Mouse (Mus musculus) layer of hippocampus, adult 6 months (tissue): ENCODE data around the gene Trim3. TPM values are rescaled to one million over a fixed set of nuclear protein-coding genes. Genes with fewer than 3 reads are reported as not detected.

Experiments
- long read RNA-seq, 2 experiments: library from polyadenylated mRNA; unstranded; transcript quantifications; one replicate each; pipeline ENCODE4 v2.0.0; 2019 to 2020
- polyA plus RNA-seq: library from polyadenylated mRNA; unstranded; fragments of <200 nt; fragmentation: Nextera tagmentation; gene quantifications from 2 replicates; pipeline ENCODE4 v1.2.3, GENCODE M21; 2021

Trim3 gene
- polyA plus RNA-seq = 32.0 and 36.8 TPM in 2 replicates
- long read RNA-seq, experiment 1, transcript Trim3-201 (12 exons, 3,016 nt) = minor isoform, 6 of 63 reads
- long read RNA-seq, experiment 1, transcript Trim3-202 (12 exons, 2,841 nt) = major isoform, 25 of 63 reads
- long read RNA-seq, experiment 1, partial matches to known transcripts = 25 of 63 reads
- long read RNA-seq, experiment 1, other reads (novel, unspliced or antisense) = 5 of 63 reads
- long read RNA-seq, experiment 2, transcript Trim3-201 (12 exons, 3,016 nt) = minor isoform, 35 of 269 reads
- long read RNA-seq, experiment 2, transcript Trim3-205 (12 exons, 2,972 nt) = minor isoform, 19 of 269 reads
- long read RNA-seq, experiment 2, transcript Trim3-202 (12 exons, 2,841 nt) = major isoform, 127 of 269 reads
- long read RNA-seq, experiment 2, partial matches to known transcripts = 39 of 269 reads
- long read RNA-seq, experiment 2, other reads (novel, unspliced or antisense) = 48 of 269 reads

GRCm38 (mm10) chr7:105633127-105633800 is at the start of gene Trim3:
Gene Trim3 (minus strand): TSS chr7:105633571.

GRCm38 (mm10) chr7:105650639-105651435 is 17.5 kb upstream of the Trim3 start, which contains the start of gene Dnhd1:
Gene Dnhd1 (plus strand): TSS chr7:105650827.

GRCm38 (mm10) chr7:105640233-105640893 is 7.0 kb upstream of the Trim3 start, which contains the start of the genes Arfip2 and Gm45799:
Gene Arfip2 (minus strand): TSS chr7:105640416.
Gene Gm45799 (plus strand): TSS chr7:105640552.

GRCm38 (mm10) chr7:105639756-105640155 is 6.4 kb upstream of the Trim3 start, which contains the start of gene Timm10b:
Gene Timm10b (plus strand): TSS chr7:105640056.

GRCm38 (mm10) chr7:105581094-105581703 is 52.2 kb downstream of the Trim3 start, which contains the start of gene Apbb1:
Gene Apbb1 (minus strand): TSS chr7:105581653.

Other genes with a start within 250 kb of the Trim3 start
- gene Fam160a2, start 233.5 kb downstream of the Trim3 start, polyA plus RNA-seq = 31.5 and 42.0 TPM in 2 replicates
- gene Cnga4, start 229.0 kb downstream of the Trim3 start, polyA plus RNA-seq = 0.14 and 0.24 TPM in 2 replicates
- 7.3 and 7.7 TPM in 2 replicates for gene Cckbr, start 207.8 kb downstream of the Trim3 start, polyA plus RNA-seq
- 29.9 and 31.8 TPM in 2 replicates for gene Cavin3, start 151.3 kb downstream of the Trim3 start, polyA plus RNA-seq
- 93.9 and 95.7 TPM in 2 replicates for gene Smpd1, start 79.2 kb downstream of the Trim3 start, polyA plus RNA-seq
- 408 and 453 TPM in 2 replicates for gene Apbb1, start 51.9 kb downstream of the Trim3 start, polyA plus RNA-seq
- gene Hpx, start 33.4 kb downstream of the Trim3 start, polyA plus RNA-seq = 0.72 and 0.77 TPM in 2 replicates
- gene Timm10b, start 6.5 kb upstream of the Trim3 start, polyA plus RNA-seq = 184 and 197 TPM in 2 replicates
- gene Arfip2, start 6.8 kb upstream of the Trim3 start, polyA plus RNA-seq = 41.3 and 47.5 TPM in 2 replicates
- gene Gm45799, start 7.0 kb upstream of the Trim3 start, polyA plus RNA-seq = 12.7 and 32.7 TPM in 2 replicates
- 0.01 and 0.04 TPM in 2 replicates for gene Dnhd1, start 17.3 kb upstream of the Trim3 start, polyA plus RNA-seq
- gene Ilk, start 103.0 kb upstream of the Trim3 start, polyA plus RNA-seq = 63.2 and 64.5 TPM in 2 replicates
- gene Rrp8, start 103.8 kb upstream of the Trim3 start, polyA plus RNA-seq = 5.3 and 7.3 TPM in 2 replicates
- 11.2 and 13.6 TPM in 2 replicates for gene Taf10, start 110.8 kb upstream of the Trim3 start, polyA plus RNA-seq
- 115 and 138 TPM in 2 replicates for gene Tpp1, start 118.7 kb upstream of the Trim3 start, polyA plus RNA-seq
- gene Dchs1, start 154.1 kb upstream of the Trim3 start, polyA plus RNA-seq = 1.2 TPM in 2 replicates
- gene Mrpl17, start 177.5 kb upstream of the Trim3 start, polyA plus RNA-seq = 272 and 284 TPM in 2 replicates